Mouse (Mus musculus) bone marrow, adult 2 months (tissue): ENCODE results near the gene Lbx1. TPM values are rescaled to one million over a fixed set of nuclear protein-coding genes. Genes with fewer than 3 reads are reported as not detected.
A peak's percentile ranks its signal among the peaks of the same experiment; 100 is the strongest.

Source experiments
- H3K27ac ChIP-seq: fragments of 200-500 bp; 2 replicates; pipeline ENCODE4 v1.5.1; 2012; ENCODE audit warnings: low read depth, mild to moderate bottlenecking, control low read depth, inconsistent platforms, low read length; ENCODE audit not compliant: control insufficient read depth, poor library complexity, insufficient read depth
- H3K4me1 ChIP-seq: fragments of 200-500 bp; 2 replicates; pipeline ENCODE4 v1.6.1; 2011; ENCODE audit warnings: low read length; ENCODE audit not compliant: control insufficient read depth, insufficient read depth
- H3K4me3 ChIP-seq: fragments of 200-500 bp; replicated peaks from 2 replicates; pipeline ENCODE3; 2011; ENCODE audit warnings: mild to moderate bottlenecking, low read depth, low read length, control low read depth; ENCODE audit not compliant: control insufficient read depth
- CTCF ChIP-seq: fragments of 200-500 bp; IDR thresholded peaks from 2 replicates; pipeline ENCODE4 v1.5.1; 2011; ENCODE audit warnings: low read length, control low read depth; ENCODE audit not compliant: control insufficient read depth, insufficient read depth
- POLR2A ChIP-seq: fragments of 200-500 bp; IDR thresholded peaks from 2 replicates; pipeline ENCODE4 v1.6.1; 2011; ENCODE audit warnings: low read depth, mild to moderate bottlenecking, control low read depth, low read length, borderline replicate concordance; ENCODE audit not compliant: control insufficient read depth
- WGBS: fragments of 180-500 bp; shearing (Covaris S2); methylation state at CpG from one replicate; pipeline ENCODE4 v1.1.7; 2018; 5-methylcytosine and 5-hydroxymethylcytosine counted together
- polyA plus RNA-seq: library from polyadenylated mRNA; stranded (reverse); fragments of >200 nt; gene quantifications from 2 replicates; pipeline ENCODE4 v1.2.4, GENCODE M21; 2011; ENCODE audit warnings: low replicate concordance; ENCODE audit not compliant: missing spikeins, insufficient read depth, insufficient read length

The Lbx1 gene
- polyA plus RNA-seq, 1 experiment, result not detected

DNA sequence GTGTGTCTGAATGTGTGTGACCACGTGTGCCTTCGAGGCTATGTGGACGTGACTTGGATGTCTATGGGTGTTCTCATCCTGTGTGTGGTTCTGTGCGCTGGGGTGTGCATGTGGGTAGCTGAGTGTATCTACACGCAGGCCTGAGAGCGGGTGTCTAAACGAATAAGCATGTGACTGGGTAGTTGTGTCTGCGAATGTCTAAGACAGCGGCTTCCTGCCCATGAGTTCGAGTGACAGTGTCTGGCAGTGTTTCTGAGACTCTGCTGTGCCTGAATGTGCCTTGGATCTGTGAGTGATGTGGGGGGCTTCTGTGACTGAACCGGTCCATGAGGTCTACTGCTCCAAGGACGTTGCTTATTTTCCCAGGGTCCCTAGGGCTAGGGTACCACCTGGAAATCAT lies 10.5 kb downstream of the Lbx1 start:
- Histone ChIP-seq H3K4me1 (no peaks in the 10 kb centered on the region; the same call in 1 of the 2 replicates), H3K27ac (no peak overlapping the region), H3K4me3 (no peak overlapping the region)
- TF ChIP-seq CTCF, result no peak
- no peak for TF ChIP-seq POLR2A
- WGBS, result 3% methylated on average over 12 of the region's 12 CpGs

DNA sequence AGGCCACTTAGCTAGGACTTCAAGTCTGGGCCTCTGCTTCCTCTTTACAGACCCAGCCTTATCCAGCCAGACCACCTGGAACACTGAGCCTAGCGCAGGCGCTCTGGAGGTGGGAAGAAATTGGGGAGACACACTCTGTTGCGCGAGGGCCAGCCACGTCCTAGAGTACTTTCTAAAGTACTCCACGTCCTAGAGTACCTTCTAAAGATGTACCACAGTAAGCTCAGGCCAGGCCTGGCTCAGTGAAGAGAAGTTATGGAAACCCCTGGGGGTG lies 11.4 kb downstream of the Lbx1 start:
- WGBS, result 7% methylated on average over 6 of the region's 6 CpGs
- Histone ChIP-seq H3K27ac (no peak overlapping the region), H3K4me3 (no peak overlapping the region), H3K4me1 (no peaks in the 10 kb centered on the region)
- TF ChIP-seq CTCF (no peak), POLR2A (no peak)

DNA sequence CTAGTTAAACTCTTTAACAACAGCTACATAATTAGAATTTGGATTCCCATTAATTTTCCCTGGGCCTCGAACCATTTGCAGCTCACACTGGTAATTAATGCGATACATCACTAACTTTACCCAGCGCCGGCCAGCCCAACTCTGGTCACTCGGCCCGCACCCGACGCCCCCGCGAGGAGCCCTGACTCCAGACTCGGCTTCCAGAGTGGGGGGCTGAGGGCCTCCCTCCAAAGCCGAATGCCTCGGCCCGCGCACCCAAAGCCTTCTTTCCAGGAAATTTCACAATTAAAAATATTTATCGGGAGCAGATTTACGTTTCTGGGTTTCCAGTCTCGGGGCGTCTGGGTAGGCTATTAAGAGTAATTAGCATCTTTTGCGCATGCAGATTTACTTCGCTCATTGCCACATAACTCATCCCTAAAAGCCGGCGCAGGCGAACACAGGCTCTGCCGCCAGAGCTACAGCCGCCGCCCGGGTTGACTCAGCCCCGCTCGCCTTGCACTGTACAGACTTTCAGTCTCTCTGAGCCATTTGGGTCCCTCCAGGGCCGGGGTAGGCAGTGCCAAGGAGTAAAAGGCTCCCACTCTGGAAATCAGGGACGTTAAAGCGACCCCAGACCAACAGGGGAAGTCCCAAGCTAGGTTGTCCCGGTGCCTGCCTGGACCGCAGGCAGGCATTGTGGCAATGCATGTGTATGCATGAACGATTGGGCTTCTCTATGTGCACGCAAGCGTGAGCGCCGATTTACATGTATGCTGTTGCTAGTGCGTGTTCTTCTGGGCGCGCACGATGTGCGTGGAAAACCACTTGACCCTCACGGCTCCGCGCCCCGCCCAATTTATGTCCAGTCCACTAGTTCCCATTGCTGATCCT lies 12.0 kb downstream of the Lbx1 start:
- WGBS, result 3% methylated on average over 49 of the region's 49 CpGs
- TF ChIP-seq POLR2A (no peak), CTCF (no peak)
- Histone ChIP-seq H3K27ac (no peak overlapping the region), H3K4me1 (no peaks in the 10 kb centered on the region), H3K4me3 (no peak overlapping the region)

DNA sequence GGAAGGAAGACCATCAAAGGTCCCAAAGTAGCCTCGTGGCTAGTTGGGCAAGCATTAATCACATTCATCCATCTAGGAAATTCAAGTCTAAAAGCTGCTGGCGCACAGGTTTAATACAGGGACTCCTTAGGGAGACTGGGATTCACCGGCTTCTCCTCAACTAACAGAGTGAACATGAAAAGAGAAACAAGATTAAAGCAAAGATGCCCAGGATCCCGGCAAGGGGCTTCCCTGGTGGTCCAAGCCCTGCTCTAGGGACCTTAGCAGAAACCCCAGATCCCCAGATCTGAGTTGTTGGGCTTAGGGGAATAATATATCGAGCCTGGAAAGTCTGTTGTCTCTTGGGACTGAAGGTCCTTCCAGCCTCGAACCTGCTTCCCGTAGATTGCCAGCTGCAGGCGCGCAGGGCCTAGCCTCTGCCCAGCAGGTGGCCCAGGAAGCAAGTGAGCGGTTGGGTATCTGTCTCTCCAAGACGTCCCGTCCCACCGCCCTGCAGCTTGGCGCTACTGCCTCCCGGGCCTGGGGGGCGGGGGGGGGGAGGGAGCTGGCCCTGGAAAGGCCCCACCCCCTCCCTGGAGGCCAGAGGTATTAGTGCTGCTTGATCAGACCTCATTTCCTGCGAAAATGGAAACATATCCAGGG lies 13.3 kb downstream of the Lbx1 start:
- no peak overlapping the region for H3K4me3 ChIP-seq
- TF ChIP-seq POLR2A, result no peak
- TF ChIP-seq CTCF, result peak; percentile 9; the same call in 1 of the 2 replicates
- no peaks in the 10 kb centered on the region for H3K4me1 ChIP-seq
- 7% methylated on average over 17 of the region's 17 CpGs for WGBS
- no peak overlapping the region for H3K27ac ChIP-seq

DNA sequence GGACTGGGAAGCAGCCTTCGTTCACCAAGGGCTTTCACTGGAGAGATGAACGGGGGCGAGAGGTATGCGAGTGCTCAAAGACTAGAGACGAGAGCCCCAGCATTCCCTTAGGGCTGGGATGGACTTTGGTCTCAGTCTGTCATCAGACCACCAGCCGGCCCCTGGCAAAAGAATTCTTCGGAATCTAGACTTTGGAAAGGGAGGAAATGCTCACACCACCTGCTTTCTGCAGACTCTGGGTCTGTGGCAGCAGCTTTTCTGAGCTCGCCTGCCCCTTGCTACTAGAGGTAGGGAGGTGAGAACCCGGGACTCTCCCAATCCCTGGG lies 14.2 kb downstream of the Lbx1 start:
- Histone ChIP-seq H3K4me3 (no peak overlapping the region), H3K27ac (no peak overlapping the region), H3K4me1 (no peaks in the 10 kb centered on the region)
- WGBS, result 8% methylated on average over 9 of the region's 9 CpGs
- TF ChIP-seq CTCF, result no peak
- no peak for TF ChIP-seq POLR2A

DNA sequence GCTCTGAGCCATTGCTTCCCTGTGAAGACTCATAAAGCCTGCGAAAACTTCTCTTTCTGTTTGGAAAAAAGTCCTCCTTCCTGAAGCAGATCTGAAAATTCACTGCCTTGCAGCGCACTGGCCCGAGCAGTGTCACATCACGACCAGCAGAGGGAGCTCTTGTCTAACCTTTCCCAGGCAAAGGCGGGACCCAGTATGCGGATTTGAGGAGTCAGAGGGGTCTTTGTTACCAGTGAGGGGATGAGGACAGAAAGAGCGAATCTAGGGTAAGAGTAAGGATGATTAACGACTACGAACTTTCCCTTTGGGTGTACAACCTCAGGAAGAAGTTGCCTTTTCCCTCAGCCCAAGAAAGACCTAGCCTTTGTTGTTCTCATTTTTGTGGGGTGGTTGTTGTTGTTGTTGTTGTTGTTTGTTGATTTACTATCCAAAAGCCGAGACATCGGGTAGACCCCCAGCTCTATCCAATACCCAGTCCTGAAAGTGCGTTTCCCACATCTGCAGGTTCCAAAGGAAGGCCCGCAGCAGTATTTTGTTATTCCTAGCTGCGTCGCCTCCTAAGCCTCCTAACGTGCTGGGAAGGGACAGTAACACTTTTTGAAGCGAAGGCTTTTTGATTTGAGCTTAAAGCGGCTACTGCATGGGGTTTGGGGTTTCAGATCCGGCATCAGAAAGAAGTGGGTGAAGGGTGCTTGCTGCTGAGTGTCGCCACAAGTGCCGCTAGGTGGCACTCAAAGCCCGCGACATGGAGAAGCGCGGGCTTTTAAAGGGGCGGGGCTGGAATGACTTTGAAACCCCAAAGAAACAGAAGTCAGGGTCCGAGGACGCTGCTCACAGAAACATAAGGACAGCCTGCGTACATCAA lies 14.8 kb downstream of the Lbx1 start:
- under 1% methylated on average over 29 of the region's 29 CpGs for WGBS
- Histone ChIP-seq H3K4me1 (no peaks in the 10 kb centered on the region), H3K27ac (no peak overlapping the region), H3K4me3 (no peak overlapping the region)
- peak; percentile 94 for TF ChIP-seq CTCF
- TF ChIP-seq POLR2A, result no peak

DNA sequence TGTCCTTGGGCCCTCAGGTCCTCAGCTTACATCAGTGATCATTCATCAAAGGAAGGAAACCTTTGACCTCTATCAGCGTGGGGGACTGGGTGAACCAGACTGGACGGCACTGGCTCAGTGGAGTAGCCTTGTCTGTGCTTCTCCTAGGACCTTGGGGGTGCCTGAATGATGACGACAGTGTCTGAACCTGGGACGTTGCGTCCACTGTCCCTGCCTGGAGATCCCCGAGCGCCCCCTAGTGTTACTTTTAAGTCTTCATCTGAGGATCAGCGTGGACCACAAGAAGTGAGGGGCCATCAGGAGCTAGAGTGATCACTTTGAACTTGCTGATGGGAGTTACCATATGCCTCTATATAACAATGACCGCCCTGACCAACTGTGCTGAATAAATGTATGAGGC lies 19.4 kb downstream of the Lbx1 start:
- Histone ChIP-seq H3K4me1 (no peaks in the 10 kb centered on the region), H3K27ac (no peak overlapping the region), H3K4me3 (no peak overlapping the region)
- TF ChIP-seq CTCF (peak; percentile 70), POLR2A (no peak)
- 5% methylated on average over 9 of the region's 9 CpGs for WGBS

DNA sequence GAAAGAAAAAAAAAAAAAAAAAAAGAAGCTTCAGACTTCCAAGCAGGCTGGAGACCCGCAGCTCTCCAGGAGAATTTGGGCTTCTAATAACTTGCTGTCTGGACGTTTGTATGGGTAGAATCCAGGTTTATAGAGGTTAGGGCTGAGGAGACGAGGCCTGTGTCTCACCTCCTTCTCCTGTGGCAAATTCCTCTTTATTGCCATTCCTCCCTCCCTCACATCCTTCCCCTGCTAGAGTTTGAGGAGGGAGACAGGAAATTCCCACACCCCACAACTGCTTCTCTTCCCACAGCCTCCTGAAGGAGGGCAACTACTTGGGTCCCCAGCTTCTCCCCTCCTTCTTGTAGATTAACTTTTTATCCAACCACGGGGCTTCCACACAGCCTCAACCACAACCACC lies 20.2 kb downstream of the Lbx1 start:
- no peak overlapping the region for H3K27ac ChIP-seq
- TF ChIP-seq CTCF (no peak), POLR2A (no peak)
- 46% methylated on average over 4 of the region's 4 CpGs for WGBS
- H3K4me3 ChIP-seq, result no peak overlapping the region
- H3K4me1 ChIP-seq, result no peaks in the 10 kb centered on the region
